Mouse (Mus musculus) heart, adult 11 months (tissue): ENCODE results near the gene Prlhr.

Source experiments
- DNase-seq: peaks from one replicate; pipeline ENCODE4 v3.0.0; 2022

Prlhr gene

GRCm38 (mm10) chr19:60417611-60418010 lies 50.5 kb downstream of the Prlhr start:
- DNase-seq = no peak
